Mouse (Mus musculus): ENCODE results near the gene Gm28510. TPM values are rescaled to one million over a fixed set of nuclear protein-coding genes. Genes with fewer than 3 reads are reported as not detected.
"Not testable (repeated sequence)": the region's sequence is repeated elsewhere in the genome, so short reads cannot be mapped to it uniquely, and the experiment has no call there.

Gm28510 gene
- polyA plus RNA-seq (2015; fragmentation: Nextera tagmentation; extraction: Ambion mirVana), result not detected in 2 replicates

DNA sequence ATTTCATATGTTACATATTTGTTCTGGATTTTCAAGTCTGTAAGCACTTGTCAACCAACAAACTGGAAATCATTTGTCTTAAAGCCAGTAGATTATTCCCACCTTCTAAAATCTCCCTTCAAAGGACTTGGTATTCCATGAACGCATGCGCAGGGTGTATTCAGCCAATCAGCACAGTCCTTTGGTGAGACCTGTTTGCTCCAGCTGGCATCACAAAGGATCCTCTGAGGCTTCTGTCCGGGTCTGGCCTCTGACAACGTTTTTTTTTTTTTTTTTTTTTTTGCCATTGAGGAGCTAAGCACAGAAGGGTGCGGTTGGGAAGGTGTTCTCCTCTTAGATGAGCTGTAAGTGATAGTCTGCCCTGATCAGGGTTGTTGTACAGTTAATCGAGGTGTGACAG lies at the start of gene Gm28510:
Gene Gm28510, plus strand, starts transcription at position 301 of the 400 bp plus-strand sequence.
- not testable (repeated sequence) for H3K9me3 ChIP-seq (replicated peaks; ENCODE audit: control insufficient read depth, low read length); H3K4me2 ChIP-seq (ENCODE audit: low read depth, low read length); H3K27ac ChIP-seq (ENCODE audit: low read length); H3K4me3 ChIP-seq (ENCODE audit: low read length); H3K36me3 ChIP-seq (ENCODE audit: control insufficient read depth, insufficient read depth); H3K27me3 ChIP-seq (ENCODE audit: control insufficient read depth, insufficient read depth, low read length); H3K9ac ChIP-seq (ENCODE audit: low read length); ATAC-seq (replicated peaks; ENCODE audit: extremely low read depth, insufficient read depth, low FRiP score); H3K4me1 ChIP-seq (ENCODE audit: control insufficient read depth, insufficient read depth, low read length)
- no CpG with 5 or more reads among the region's 6 CpGs for WGBS

Other genes starting within 250 kb of the Gm28510 start
- gene Gm20834, start 88.1 kb upstream of the Gm28510 start, polyA plus RNA-seq (2015; fragmentation: Nextera tagmentation; extraction: Ambion mirVana), result not detected in 2 replicates
- not detected in 2 replicates for gene Gm20737, start 123.3 kb downstream of the Gm28510 start, polyA plus RNA-seq (2015; fragmentation: Nextera tagmentation; extraction: Ambion mirVana)
- gene Gm21775, start 140.7 kb downstream of the Gm28510 start, polyA plus RNA-seq (2015; fragmentation: Nextera tagmentation; extraction: Ambion mirVana), result not detected in 2 replicates
- gene Gm21900, start 203.6 kb downstream of the Gm28510 start, polyA plus RNA-seq (2015; fragmentation: Nextera tagmentation; extraction: Ambion mirVana), result not detected in 2 replicates